Mouse (Mus musculus) liver, embryonic 14.5 days (tissue): Measurements from ENCODE around the gene Ngef. TPM values are rescaled to one million over a fixed set of nuclear protein-coding genes. Genes with fewer than 3 reads are reported as not detected.

Experiments used
- ATAC-seq: fragments of 200-750 bp; cut with Nextera tagmentation; 2 replicates; pipeline ENCODE4 v1.8.0; 2017; ENCODE audit warnings: moderate number of reproducible peaks, mild to moderate bottlenecking, moderate library complexity; ENCODE audit not compliant: insufficient read depth
- DNase-seq, 3 experiments: peaks; one replicate each; pipeline ENCODE4 v3.0.0-alpha.2; 2012 to 2013; ENCODE audit warnings: low read depth in 3 of 3, low spot score in 3 of 3
- H3K27ac ChIP-seq: fragments of 300-500 bp; sonication (generic); 2 replicates; pipeline ENCODE4 v1.5.1; 2014; ENCODE audit warnings: moderate library complexity, mild to moderate bottlenecking, control low read depth, inconsistent platforms
- H3K27me3 ChIP-seq: fragments of 300-500 bp; sonication (generic); 2 replicates; pipeline ENCODE4 v1.6.1; 2014; ENCODE audit warnings: mild to moderate bottlenecking, low read length, moderate library complexity; ENCODE audit not compliant: control insufficient read depth, insufficient read depth
- H3K36me3 ChIP-seq: fragments of 300-500 bp; sonication (generic); replicated peaks from 2 replicates; pipeline ENCODE4 v1.6.1; 2014; ENCODE audit warnings: low read depth; ENCODE audit not compliant: control insufficient read depth, insufficient read depth
- H3K4me1 ChIP-seq, 2 experiments: fragments of 200-500 bp in 1 of 2; fragments of 300-500 bp in 1 of 2; sonication (generic) in 1 of 2; replicated peaks; 2 replicates each; pipeline ENCODE4 v1.6.1; 2012 to 2014; ENCODE audit warnings: antibody characterized with exemption in 1 of 2, inconsistent platforms in 1 of 2, low read length in 1 of 2; ENCODE audit not compliant: control insufficient read depth in 2 of 2, insufficient read depth in 2 of 2
- H3K4me2 ChIP-seq: fragments of 300-500 bp; sonication (generic); 2 replicates; pipeline ENCODE4 v1.6.1; 2014; ENCODE audit warnings: low read depth, mild to moderate bottlenecking, control low read depth, moderate library complexity
- H3K4me3 ChIP-seq, 2 experiments: fragments of 200-500 bp in 1 of 2; fragments of 300-500 bp in 1 of 2; sonication (generic) in 1 of 2; 2 replicates each; pipeline ENCODE4 v1.5.1; 2012 to 2014; ENCODE audit warnings: low read depth in 2 of 2, low read length in 2 of 2, mild to moderate bottlenecking in 2 of 2, control low read depth in 1 of 2, inconsistent platforms in 1 of 2, moderate library complexity in 1 of 2; ENCODE audit not compliant: insufficient read depth in 1 of 2
- H3K9ac ChIP-seq: fragments of 300-500 bp; sonication (generic); replicated peaks from 2 replicates; pipeline ENCODE4 v1.6.1; 2014; ENCODE audit warnings: mild to moderate bottlenecking, control low read depth, moderate library complexity
- H3K9me3 ChIP-seq: fragments of 300-500 bp; sonication (generic); 2 replicates; pipeline ENCODE4 v1.6.1; 2016; ENCODE audit warnings: low read length, mixed read lengths; ENCODE audit not compliant: control insufficient read depth
- CTCF ChIP-seq: IDR thresholded peaks from 2 replicates; pipeline ENCODE4 v1.5.1; 2016; ENCODE audit warnings: antibody characterized with exemption, low read depth, control low read depth
- EP300 ChIP-seq: IDR thresholded peaks from 2 replicates; pipeline ENCODE4 v1.6.1; 2016; ENCODE audit warnings: antibody characterized with exemption, low read depth
- WGBS: fragments of 180-500 bp; shearing (Covaris S2); extraction: QIAGEN DNeasy Blood & Tissue Kit; methylation state at CpG from one replicate; pipeline ENCODE4 v1.1.7; 2014; ENCODE audit not compliant: insufficient replicate concordance; 5-methylcytosine and 5-hydroxymethylcytosine counted together
- polyA plus RNA-seq, 2 experiments: library from polyadenylated mRNA; depleted of rRNA in 1 of 2; stranded (reverse) in 1 of 2; unstranded in 1 of 2; fragments of >200 nt; fragmentation: Nextera tagmentation in 1 of 2; extraction: Ambion mirVana in 1 of 2; gene quantifications; 2 replicates each; pipeline versions ENCODE4 v1.2.1 to v1.2.3; 2012 to 2014

The Ngef gene
- polyA plus RNA-seq, 2 experiments = 2.9 to 3.4 TPM

- Histone ChIP-seq H3K9me3 (no peaks in the 10 kb centered on the region), H3K4me1 (no peaks in the 10 kb centered on the region), H3K36me3 (no peaks in the 10 kb centered on the region), H3K9ac (no peak overlapping the region), H3K4me3 (no peak overlapping the region), H3K27ac (no peak overlapping the region), H3K4me2 (no peak overlapping the region), H3K27me3 (no peaks in the 10 kb centered on the region)
- TF ChIP-seq EP300 (no peak), CTCF (no peak)
- DNase-seq (no peak), ATAC-seq (no peak)
- WGBS = 44% methylated on average over 2 of the region's 2 CpGs
Measured at GRCm38 (mm10) chr1:87601801-87602200, 28.1 kb upstream of the Ngef start.

- Histone ChIP-seq H3K4me3 (no peak overlapping the region), H3K4me1 (no peaks in the 10 kb centered on the region), H3K36me3 (no peaks in the 10 kb centered on the region), H3K27ac (no peak overlapping the region), H3K27me3 (no peaks in the 10 kb centered on the region), H3K9ac (no peak overlapping the region), H3K9me3 (no peaks in the 10 kb centered on the region), H3K4me2 (no peak overlapping the region)
- 50% methylated on average over 7 of the region's 7 CpGs for WGBS
- no peak for TF ChIP-seq EP300
- TF ChIP-seq CTCF = no peak
- DNase-seq (no peak), ATAC-seq (no peak)
Measured at GRCm38 (mm10) chr1:87600533-87600932, 26.9 kb upstream of the Ngef start.

GRCm38 (mm10) chr1:87594671-87595070 is 21.0 kb upstream of the Ngef start:
- ATAC-seq = no peak
- Histone ChIP-seq H3K9ac (no peak overlapping the region), H3K4me2 (no peak overlapping the region), H3K27ac (no peak overlapping the region), H3K4me1 (no peaks in the 10 kb centered on the region), H3K9me3 (no peaks in the 10 kb centered on the region), H3K36me3 (no peaks in the 10 kb centered on the region), H3K27me3 (no peaks in the 10 kb centered on the region), H3K4me3 (no peak overlapping the region)
- DNase-seq = no peak
- TF ChIP-seq CTCF (no peak), EP300 (no peak)
- WGBS = 74% methylated on average over 10 of the region's 10 CpGs

GRCm38 (mm10) chr1:87594261-87594660 is 20.6 kb upstream of the Ngef start:
- 0 out of 2 replicates have a peak, but pooled peaks have one; percentile 4 for TF ChIP-seq CTCF
- TF ChIP-seq EP300 = no peak
- Histone ChIP-seq H3K4me2 (no peak overlapping the region), H3K9ac (no peak overlapping the region), H3K9me3 (no peaks in the 10 kb centered on the region), H3K27ac (no peak overlapping the region), H3K27me3 (no peaks in the 10 kb centered on the region), H3K36me3 (no peaks in the 10 kb centered on the region), H3K4me1 (no peaks in the 10 kb centered on the region), H3K4me3 (no peak overlapping the region)
- no peak for DNase-seq
- 36% methylated on average over 3 of the region's 3 CpGs for WGBS
- no peak for ATAC-seq

GRCm38 (mm10) chr1:87589980-87590379 is 16.3 kb upstream of the Ngef start:
- no peak for TF ChIP-seq CTCF
- Histone ChIP-seq H3K4me3 (no peak overlapping the region), H3K9me3 (no peaks in the 10 kb centered on the region), H3K9ac (no peak overlapping the region), H3K36me3 (no peaks in the 10 kb centered on the region), H3K4me1 (no peaks in the 10 kb centered on the region), H3K27ac (no peak overlapping the region), H3K27me3 (no peaks in the 10 kb centered on the region), H3K4me2 (no peak overlapping the region)
- ATAC-seq (no peak), DNase-seq (no peak)
- 69% methylated on average over 8 of the region's 8 CpGs for WGBS
